Mouse (Mus musculus): ENCODE results near the gene Fndc3b. TPM values are rescaled to one million over a fixed set of nuclear protein-coding genes. Genes with fewer than 3 reads are reported as not detected.

Fndc3b gene
- polyA plus RNA-seq, 1 experiment from 2014 or later, result 10.5 TPM

DNA sequence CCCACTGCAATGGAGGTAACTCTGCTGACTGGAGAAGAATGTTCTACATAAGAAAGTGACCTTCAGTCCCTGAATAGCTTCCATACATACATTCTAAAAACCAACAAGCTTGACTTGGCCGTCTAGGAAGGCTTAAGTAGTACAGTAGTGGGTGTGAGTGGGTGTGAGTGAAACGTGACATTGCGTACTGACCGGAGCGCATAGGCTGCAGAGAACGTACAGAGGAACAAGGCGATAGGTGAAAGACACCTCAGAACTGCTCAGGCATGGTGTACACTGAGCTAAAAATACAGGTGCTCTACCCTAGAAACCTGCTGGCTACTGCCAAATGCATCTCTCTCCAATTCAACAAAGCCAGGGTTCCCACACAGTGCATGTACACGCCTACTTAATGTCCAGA, 219.7 kb downstream of the Fndc3b start:
- 90% methylated on average over 8 of the region's 8 CpGs for WGBS
- Histone ChIP-seq H3K4me1 (ENCODE audit: control insufficient read depth, insufficient read depth, low read length) (no peaks in the 10 kb centered on the region), H3K9me3 (replicated peaks; ENCODE audit: control insufficient read depth, low read length) (no peaks in the 10 kb centered on the region), H3K9ac (replicated peaks; ENCODE audit: low read length) (no peak overlapping the region), H3K27ac (replicated peaks; ENCODE audit: low read depth, low read length) (no peak overlapping the region), H3K4me2 (ENCODE audit: low read depth, low read length) (no peak overlapping the region), H3K27me3 (ENCODE audit: control insufficient read depth, insufficient read depth, low read length) (no peaks in the 10 kb centered on the region), H3K36me3 (replicated peaks; ENCODE audit: control insufficient read depth, insufficient read depth, low read depth, low read length) (no peaks in the 10 kb centered on the region; the same call in 1 of the 2 replicates), H3K4me3 (ENCODE audit: low read depth, low read length) (no peak overlapping the region)
- DNase-seq (ENCODE audit: low spot score) (no peak), ATAC-seq (replicated peaks; ENCODE audit: insufficient number of reproducible peaks, low FRiP score, low TSS enrichment, low read depth) (no peak)

DNA sequence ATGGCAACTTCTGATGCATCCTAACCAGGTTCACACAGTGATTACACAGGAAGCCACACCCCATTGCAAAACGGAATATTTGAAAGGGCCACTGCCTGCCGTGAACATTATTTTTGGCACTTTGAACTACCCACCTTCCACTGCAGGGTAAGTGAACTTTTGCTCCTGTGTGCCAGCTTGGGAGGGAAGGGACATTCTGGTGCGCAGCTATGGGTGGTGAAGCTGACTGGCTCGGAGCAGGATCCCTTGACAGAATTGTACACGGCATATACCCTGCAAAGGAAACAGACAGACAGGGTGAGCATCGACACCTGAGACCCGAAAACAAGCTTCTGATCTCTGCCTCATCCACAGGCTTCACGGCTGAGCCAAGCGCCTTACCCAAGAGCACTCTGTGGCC, 220.2 kb downstream of the Fndc3b start:
- no peak overlapping the region for H3K27ac ChIP-seq (replicated peaks; ENCODE audit: low read depth, low read length)
- DNase-seq (ENCODE audit: low spot score) (no peak), ATAC-seq (replicated peaks; ENCODE audit: insufficient number of reproducible peaks, low FRiP score, low TSS enrichment, low read depth) (no peak)
- H3K4me1 ChIP-seq (ENCODE audit: control insufficient read depth, insufficient read depth, low read length), result no peaks in the 10 kb centered on the region
- no peaks in the 10 kb centered on the region; the same call in 1 of the 2 replicates for H3K36me3 ChIP-seq (replicated peaks; ENCODE audit: control insufficient read depth, insufficient read depth, low read depth, low read length)
- H3K27me3 ChIP-seq (ENCODE audit: control insufficient read depth, insufficient read depth, low read length), result no peaks in the 10 kb centered on the region
- no peak overlapping the region for H3K9ac ChIP-seq (replicated peaks; ENCODE audit: low read length)
- H3K4me3 ChIP-seq (ENCODE audit: low read depth, low read length), result no peak overlapping the region
- H3K4me2 ChIP-seq (ENCODE audit: low read depth, low read length), result no peak overlapping the region
- WGBS, result 90% methylated on average over 9 of the region's 9 CpGs
- no peaks in the 10 kb centered on the region for H3K9me3 ChIP-seq (replicated peaks; ENCODE audit: control insufficient read depth, low read length)

DNA sequence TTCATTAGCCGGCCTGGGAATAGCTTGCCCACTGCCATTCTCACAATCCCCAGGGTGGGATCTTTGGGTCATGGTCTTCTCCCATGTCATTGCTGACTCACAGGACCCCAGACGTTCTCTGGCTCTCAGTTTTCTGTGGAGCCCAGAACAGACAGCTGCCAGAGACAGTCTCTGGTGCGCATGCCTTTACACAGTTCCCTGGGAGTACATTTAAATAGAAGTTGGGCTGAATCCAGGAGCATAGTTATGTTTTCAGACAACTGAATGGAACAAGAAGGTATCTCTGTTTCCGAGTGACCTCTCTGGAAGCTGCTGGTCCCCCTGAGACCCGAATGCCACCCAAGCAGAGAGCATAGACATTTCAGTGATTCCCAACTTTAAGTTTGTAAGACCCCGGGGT, 221.6 kb downstream of the Fndc3b start:
- no peaks in the 10 kb centered on the region; the same call in 1 of the 2 replicates for H3K36me3 ChIP-seq (replicated peaks; ENCODE audit: control insufficient read depth, insufficient read depth, low read depth, low read length)
- ATAC-seq (replicated peaks; ENCODE audit: insufficient number of reproducible peaks, low FRiP score, low TSS enrichment, low read depth) (no peak), DNase-seq (ENCODE audit: low spot score) (no peak)
- H3K27me3 ChIP-seq (ENCODE audit: control insufficient read depth, insufficient read depth, low read length), result no peaks in the 10 kb centered on the region
- no peak overlapping the region for H3K4me2 ChIP-seq (ENCODE audit: low read depth, low read length)
- no peak overlapping the region for H3K4me3 ChIP-seq (ENCODE audit: low read depth, low read length)
- no peak overlapping the region for H3K27ac ChIP-seq (replicated peaks; ENCODE audit: low read depth, low read length)
- no peak overlapping the region for H3K9ac ChIP-seq (replicated peaks; ENCODE audit: low read length)
- WGBS, result 79% methylated on average over 6 of the region's 6 CpGs
- H3K4me1 ChIP-seq (ENCODE audit: control insufficient read depth, insufficient read depth, low read length), result no peaks in the 10 kb centered on the region
- H3K9me3 ChIP-seq (replicated peaks; ENCODE audit: control insufficient read depth, low read length), result no peaks in the 10 kb centered on the region

DNA sequence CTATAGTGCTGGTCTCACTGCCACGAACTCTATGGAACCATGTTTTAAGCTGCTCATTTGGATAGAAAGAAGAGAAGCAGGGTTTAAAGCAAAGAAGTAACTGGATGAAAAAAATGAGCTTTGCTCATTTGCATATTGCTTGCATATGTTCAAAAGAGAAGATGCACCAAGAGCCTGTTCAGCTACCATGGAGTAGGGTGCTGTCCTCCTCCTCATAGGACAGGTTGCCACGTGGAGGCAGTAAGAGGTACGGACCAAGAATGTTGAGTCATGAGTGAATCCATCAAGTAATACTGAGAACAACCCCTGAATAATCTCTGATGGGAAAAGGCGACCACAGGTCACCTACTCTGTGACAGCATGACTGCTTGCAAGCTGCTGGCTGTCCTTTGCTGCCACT, 226.0 kb downstream of the Fndc3b start:
- H3K27me3 ChIP-seq (ENCODE audit: control insufficient read depth, insufficient read depth, low read length), result no peaks in the 10 kb centered on the region
- ATAC-seq (replicated peaks; ENCODE audit: insufficient number of reproducible peaks, low FRiP score, low TSS enrichment, low read depth) (no peak), DNase-seq (ENCODE audit: low spot score) (no peak)
- H3K4me2 ChIP-seq (ENCODE audit: low read depth, low read length), result no peak overlapping the region
- no peaks in the 10 kb centered on the region for H3K4me1 ChIP-seq (ENCODE audit: control insufficient read depth, insufficient read depth, low read length)
- no peak overlapping the region for H3K9ac ChIP-seq (replicated peaks; ENCODE audit: low read length)
- WGBS, result 89% methylated on average over 4 of the region's 4 CpGs
- H3K4me3 ChIP-seq (ENCODE audit: low read depth, low read length), result no peak overlapping the region
- H3K36me3 ChIP-seq (replicated peaks; ENCODE audit: control insufficient read depth, insufficient read depth, low read depth, low read length), result no peaks in the 10 kb centered on the region; the same call in 1 of the 2 replicates
- no peaks in the 10 kb centered on the region for H3K9me3 ChIP-seq (replicated peaks; ENCODE audit: control insufficient read depth, low read length)
- no peak overlapping the region for H3K27ac ChIP-seq (replicated peaks; ENCODE audit: low read depth, low read length)

GRCm38 (mm10) chr3:27484698-27485097, 226.4 kb downstream of the Fndc3b start:
- Histone ChIP-seq H3K27ac (replicated peaks; ENCODE audit: low read depth, low read length) (no peak overlapping the region), H3K27me3 (ENCODE audit: control insufficient read depth, insufficient read depth, low read length) (no peaks in the 10 kb centered on the region), H3K4me1 (ENCODE audit: control insufficient read depth, insufficient read depth, low read length) (no peaks in the 10 kb centered on the region), H3K36me3 (replicated peaks; ENCODE audit: control insufficient read depth, insufficient read depth, low read depth, low read length) (no peaks in the 10 kb centered on the region; the same call in 1 of the 2 replicates), H3K9ac (replicated peaks; ENCODE audit: low read length) (no peak overlapping the region), H3K9me3 (replicated peaks; ENCODE audit: control insufficient read depth, low read length) (no peaks in the 10 kb centered on the region), H3K4me3 (ENCODE audit: low read depth, low read length) (no peak overlapping the region), H3K4me2 (ENCODE audit: low read depth, low read length) (no peak overlapping the region)
- DNase-seq (ENCODE audit: low spot score) (no peak), ATAC-seq (replicated peaks; ENCODE audit: insufficient number of reproducible peaks, low FRiP score, low TSS enrichment, low read depth) (no peak)
- WGBS, result 63% methylated on average over 3 of the region's 3 CpGs

GRCm38 (mm10) chr3:27483762-27484161, 227.3 kb downstream of the Fndc3b start:
- Histone ChIP-seq H3K9me3 (replicated peaks; ENCODE audit: control insufficient read depth, low read length) (no peaks in the 10 kb centered on the region), H3K4me3 (ENCODE audit: low read depth, low read length) (no peak overlapping the region), H3K4me1 (ENCODE audit: control insufficient read depth, insufficient read depth, low read length) (no peaks in the 10 kb centered on the region), H3K27ac (replicated peaks; ENCODE audit: low read depth, low read length) (no peak overlapping the region), H3K9ac (replicated peaks; ENCODE audit: low read length) (no peak overlapping the region), H3K4me2 (ENCODE audit: low read depth, low read length) (no peak overlapping the region), H3K27me3 (ENCODE audit: control insufficient read depth, insufficient read depth, low read length) (no peaks in the 10 kb centered on the region), H3K36me3 (replicated peaks; ENCODE audit: control insufficient read depth, insufficient read depth, low read depth, low read length) (no peaks in the 10 kb centered on the region; the same call in 1 of the 2 replicates)
- no peak for DNase-seq (ENCODE audit: low spot score)
- WGBS, result 84% methylated on average over 10 of the region's 10 CpGs
- ATAC-seq (replicated peaks; ENCODE audit: insufficient number of reproducible peaks, low FRiP score, low TSS enrichment, low read depth), result no peak

GRCm38 (mm10) chr3:27483321-27483720, 227.8 kb downstream of the Fndc3b start:
- Histone ChIP-seq H3K9me3 (replicated peaks; ENCODE audit: control insufficient read depth, low read length) (no peaks in the 10 kb centered on the region), H3K4me1 (ENCODE audit: control insufficient read depth, insufficient read depth, low read length) (no peaks in the 10 kb centered on the region), H3K27ac (replicated peaks; ENCODE audit: low read depth, low read length) (no peak overlapping the region), H3K9ac (replicated peaks; ENCODE audit: low read length) (no peak overlapping the region), H3K4me2 (ENCODE audit: low read depth, low read length) (no peak overlapping the region), H3K27me3 (ENCODE audit: control insufficient read depth, insufficient read depth, low read length) (no peaks in the 10 kb centered on the region), H3K36me3 (replicated peaks; ENCODE audit: control insufficient read depth, insufficient read depth, low read depth, low read length) (no peaks in the 10 kb centered on the region; the same call in 1 of the 2 replicates), H3K4me3 (ENCODE audit: low read depth, low read length) (no peak overlapping the region)
- DNase-seq (ENCODE audit: low spot score), result no peak
- no peak for ATAC-seq (replicated peaks; ENCODE audit: insufficient number of reproducible peaks, low FRiP score, low TSS enrichment, low read depth)
- 78% methylated on average over 3 of the region's 3 CpGs for WGBS

GRCm38 (mm10) chr3:27481738-27482137, 229.4 kb downstream of the Fndc3b start:
- H3K27me3 ChIP-seq (ENCODE audit: control insufficient read depth, insufficient read depth, low read length), result no peaks in the 10 kb centered on the region
- ATAC-seq (replicated peaks; ENCODE audit: insufficient number of reproducible peaks, low FRiP score, low TSS enrichment, low read depth), result no peak
- H3K27ac ChIP-seq (replicated peaks; ENCODE audit: low read depth, low read length), result no peak overlapping the region
- H3K36me3 ChIP-seq (replicated peaks; ENCODE audit: control insufficient read depth, insufficient read depth, low read depth, low read length), result no peaks in the 10 kb centered on the region; the same call in 1 of the 2 replicates
- WGBS, result 93% methylated on average over 5 of the region's 5 CpGs
- no peak overlapping the region for H3K4me3 ChIP-seq (ENCODE audit: low read depth, low read length)
- DNase-seq (ENCODE audit: low spot score), result no peak
- no peak overlapping the region for H3K4me2 ChIP-seq (ENCODE audit: low read depth, low read length)
- H3K4me1 ChIP-seq (ENCODE audit: control insufficient read depth, insufficient read depth, low read length), result no peaks in the 10 kb centered on the region
- no peaks in the 10 kb centered on the region for H3K9me3 ChIP-seq (replicated peaks; ENCODE audit: control insufficient read depth, low read length)
- H3K9ac ChIP-seq (replicated peaks; ENCODE audit: low read length), result no peak overlapping the region
